Mouse (Mus musculus) limb, embryonic 11.5 days (tissue): ENCODE results near the gene Opn3. TPM values are rescaled to one million over a fixed set of nuclear protein-coding genes. Genes with fewer than 3 reads are reported as not detected.
A peak's percentile ranks its signal among the peaks of the same experiment; 100 is the strongest.

ENCODE experiments used
- ATAC-seq: fragments of 200-750 bp; cut with Nextera tagmentation; 2 replicates; pipeline ENCODE4 v1.8.0; 2017; ENCODE audit warnings: low read depth; ENCODE audit not compliant: insufficient number of reproducible peaks, low FRiP score, low TSS enrichment
- DNase-seq: peaks from one replicate; pipeline ENCODE4 v3.0.0-alpha.2; 2015; ENCODE audit warnings: low spot score
- H3K27ac ChIP-seq: fragments of 300-500 bp; sonication (generic); replicated peaks from 2 replicates; pipeline ENCODE4 v1.5.1; 2014; ENCODE audit warnings: low read depth, mild to moderate bottlenecking, low read length
- H3K27me3 ChIP-seq: fragments of 300-500 bp; sonication (generic); 2 replicates; pipeline ENCODE4 v1.6.1; 2014; ENCODE audit warnings: mild to moderate bottlenecking, low read length, mixed read lengths; ENCODE audit not compliant: control insufficient read depth, insufficient read depth
- H3K36me3 ChIP-seq: fragments of 300-500 bp; sonication (generic); 2 replicates; pipeline ENCODE4 v1.6.1; 2014; ENCODE audit warnings: mild to moderate bottlenecking, low read length, moderate library complexity, mixed read lengths; ENCODE audit not compliant: control insufficient read depth, insufficient read depth
- H3K4me1 ChIP-seq: fragments of 300-500 bp; sonication (generic); 2 replicates; pipeline ENCODE4 v1.6.1; 2014; ENCODE audit warnings: low read length, mixed read lengths; ENCODE audit not compliant: control insufficient read depth, insufficient read depth
- H3K4me2 ChIP-seq: fragments of 300-500 bp; sonication (generic); 2 replicates; pipeline ENCODE4 v1.6.1; 2014; ENCODE audit warnings: low read depth, mild to moderate bottlenecking, moderate library complexity; ENCODE audit not compliant: severe bottlenecking
- H3K4me3 ChIP-seq: fragments of 300-500 bp; sonication (generic); 2 replicates; pipeline ENCODE4 v1.5.1; 2014; ENCODE audit warnings: low read depth, low read length
- H3K9ac ChIP-seq: fragments of 300-500 bp; sonication (generic); 2 replicates; pipeline ENCODE4 v1.6.1; 2014; ENCODE audit warnings: mild to moderate bottlenecking, low read length
- H3K9me3 ChIP-seq: fragments of 300-500 bp; sonication (generic); 2 replicates; pipeline ENCODE4 v1.6.1; 2016; ENCODE audit warnings: low read length; ENCODE audit not compliant: control insufficient read depth
- WGBS: fragments of 180-500 bp; shearing (Covaris S2); extraction: QIAGEN DNeasy Blood & Tissue Kit; methylation state at CpG from one replicate; pipeline ENCODE4 v1.1.7; 2014; 5-methylcytosine and 5-hydroxymethylcytosine counted together
- polyA plus RNA-seq: library from polyadenylated mRNA; unstranded; fragments of >200 nt; fragmentation: Nextera tagmentation; extraction: Ambion mirVana; gene quantifications from 2 replicates; pipeline ENCODE4 v1.2.1, GENCODE M21; 2014

The Opn3 gene
- polyA plus RNA-seq = 10.5 and 11.8 TPM in 2 replicates

GRCm38 (mm10) chr1:175692246-175692996 lies at the start of gene Opn3, which contains the start of gene Chml:
Opn3 (minus strand) TSS chr1:175692776.
Chml (minus strand) TSS chr1:175692901.
- no peaks in the 10 kb centered on the region for H3K36me3 ChIP-seq
- H3K9me3 ChIP-seq = no peaks in the 10 kb centered on the region
- peak within 1 kb of the TSS; percentile 75 for H3K4me2 ChIP-seq
- no peak within 1 kb of the TSS; the same call in 1 of the 2 replicates for H3K27ac ChIP-seq
- H3K4me1 ChIP-seq = no peaks in the 10 kb centered on the region
- DNase-seq = peak; percentile 99
- no peaks in the 10 kb centered on the region for H3K27me3 ChIP-seq
- under 1% methylated on average over 58 of the region's 73 CpGs for WGBS
- ATAC-seq = peak; percentile 99
- peak within 1 kb of the TSS; percentile 87 for H3K9ac ChIP-seq
- H3K4me3 ChIP-seq = peak within 1 kb of the TSS; percentile 66

- no peaks in the 10 kb centered on the region for H3K27me3 ChIP-seq
- no peak overlapping the region for H3K4me3 ChIP-seq
- no peak overlapping the region for H3K27ac ChIP-seq
- DNase-seq (no peak), ATAC-seq (no peak)
- no peaks in the 10 kb centered on the region for H3K36me3 ChIP-seq
- WGBS = 45% methylated on average over 7 of the region's 7 CpGs
- no peaks in the 10 kb centered on the region for H3K4me1 ChIP-seq
- H3K4me2 ChIP-seq = no peak overlapping the region
- H3K9ac ChIP-seq = no peak overlapping the region
- no peaks in the 10 kb centered on the region for H3K9me3 ChIP-seq
Observed at GRCm38 (mm10) chr1:175725771-175726170, 33.2 kb upstream of the Opn3 start.

- DNase-seq (no peak), ATAC-seq (no peak)
- 93% methylated on average over 9 of the region's 9 CpGs for WGBS
- Histone ChIP-seq H3K4me2 (no peak overlapping the region), H3K4me1 (no peaks in the 10 kb centered on the region), H3K36me3 (no peaks in the 10 kb centered on the region), H3K4me3 (no peak overlapping the region), H3K27ac (no peak overlapping the region), H3K9me3 (no peaks in the 10 kb centered on the region), H3K27me3 (no peaks in the 10 kb centered on the region), H3K9ac (no peak overlapping the region)
Observed at GRCm38 (mm10) chr1:175716832-175717231, 24.3 kb upstream of the Opn3 start.

DNA sequence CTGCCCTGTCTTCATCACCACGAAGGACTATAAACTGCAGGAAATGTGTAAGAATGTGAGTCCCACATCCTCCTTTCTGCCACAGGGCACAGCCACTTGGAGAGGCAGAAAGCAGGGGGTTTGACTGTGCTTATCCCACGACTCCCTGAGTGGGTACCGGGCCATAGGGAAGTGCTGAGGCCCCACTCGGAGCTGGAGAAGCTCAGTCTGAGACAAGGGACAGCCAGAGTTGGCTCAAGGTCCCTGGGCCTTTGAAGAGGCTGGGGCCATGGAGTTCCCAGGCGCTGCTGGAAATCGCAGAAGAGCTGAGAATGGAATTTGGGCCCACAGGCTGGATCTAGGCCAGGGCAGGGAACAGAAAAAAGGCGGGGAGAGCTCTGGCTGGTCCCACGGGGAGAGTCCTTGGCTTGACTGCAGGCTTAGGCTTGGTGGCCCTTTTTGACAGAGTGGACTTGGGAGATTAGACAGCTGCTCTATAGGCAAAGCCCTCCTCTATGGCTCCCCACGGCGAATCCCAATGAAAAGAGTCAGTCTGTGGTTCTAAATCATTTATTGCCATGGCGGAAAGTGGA lies 19.8 kb upstream of the Opn3 start:
- DNase-seq = no peak
- WGBS = 82% methylated on average over 11 of the region's 11 CpGs
- Histone ChIP-seq H3K4me3 (no peak overlapping the region), H3K27ac (no peak overlapping the region), H3K4me1 (no peaks in the 10 kb centered on the region), H3K9me3 (no peaks in the 10 kb centered on the region), H3K4me2 (no peak overlapping the region), H3K36me3 (no peaks in the 10 kb centered on the region), H3K27me3 (no peaks in the 10 kb centered on the region), H3K9ac (no peak overlapping the region)
- no peak for ATAC-seq

DNA sequence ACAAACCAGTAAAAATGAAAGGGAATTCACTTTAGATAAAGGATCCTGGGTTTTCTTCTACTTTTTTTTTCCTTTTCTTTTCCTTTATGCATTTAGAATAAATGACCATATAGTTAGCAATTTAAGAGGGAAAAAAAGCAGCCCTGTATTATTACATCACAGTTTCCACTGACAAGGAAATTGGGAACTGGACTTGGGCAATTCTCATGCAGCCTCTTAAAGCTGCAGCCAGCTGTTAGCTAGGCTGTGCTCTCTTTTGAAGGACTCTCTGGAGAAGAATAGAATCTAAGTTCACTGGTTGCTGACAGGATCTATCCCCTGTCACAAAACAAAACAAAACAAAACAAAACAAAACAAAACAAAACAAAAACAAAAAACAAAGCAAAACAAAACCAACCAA lies 15.4 kb upstream of the Opn3 start:
- Histone ChIP-seq H3K9me3 (no peaks in the 10 kb centered on the region), H3K27me3 (no peaks in the 10 kb centered on the region), H3K36me3 (no peaks in the 10 kb centered on the region), H3K27ac (no peak overlapping the region), H3K4me3 (no peak overlapping the region), H3K9ac (no peak overlapping the region), H3K4me1 (no peaks in the 10 kb centered on the region), H3K4me2 (no peak overlapping the region)
- no peak for ATAC-seq
- DNase-seq = no peak

GRCm38 (mm10) chr1:175707599-175707998 lies 15.0 kb upstream of the Opn3 start:
- no peak overlapping the region for H3K4me3 ChIP-seq
- WGBS = 61% methylated on average over 5 of the region's 5 CpGs
- H3K27ac ChIP-seq = no peak overlapping the region

DNA sequence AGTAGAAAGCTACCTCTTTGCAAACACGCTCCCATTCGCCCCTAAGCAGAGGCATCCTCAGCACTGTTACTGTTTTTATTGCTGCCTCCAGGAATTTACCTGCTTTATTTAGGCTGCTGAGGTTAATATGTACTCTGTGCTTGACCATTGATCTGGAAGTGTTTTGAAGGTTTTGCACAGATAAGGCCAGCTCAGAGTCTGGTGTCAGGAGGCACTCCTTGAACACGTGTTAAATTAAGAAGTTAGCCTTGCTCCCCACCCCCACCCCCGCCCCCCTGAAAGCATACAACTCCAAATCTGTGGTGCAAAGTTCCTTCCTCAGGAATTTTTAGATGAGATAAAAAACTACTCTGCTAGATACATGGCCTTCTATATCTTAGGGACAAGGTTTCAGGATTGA lies 8.6 kb upstream of the Opn3 start:
- ATAC-seq (no peak), DNase-seq (no peak)
- Histone ChIP-seq H3K4me1 (no peaks in the 10 kb centered on the region), H3K27me3 (no peaks in the 10 kb centered on the region), H3K36me3 (no peaks in the 10 kb centered on the region), H3K9me3 (no peaks in the 10 kb centered on the region), H3K27ac (no peak overlapping the region), H3K4me2 (no peak overlapping the region), H3K9ac (no peak overlapping the region), H3K4me3 (no peak overlapping the region)
- WGBS = 81% methylated on average over 4 of the region's 4 CpGs

More at GRCm38 (mm10) chr1:175707599-175707998, 15.0 kb upstream of the Opn3 start:
- Histone ChIP-seq H3K27me3 (no peaks in the 10 kb centered on the region), H3K4me2 (no peak overlapping the region), H3K9me3 (no peaks in the 10 kb centered on the region), H3K9ac (no peak overlapping the region), H3K36me3 (no peaks in the 10 kb centered on the region), H3K4me1 (no peaks in the 10 kb centered on the region)
- ATAC-seq (no peak), DNase-seq (no peak)

DNA sequence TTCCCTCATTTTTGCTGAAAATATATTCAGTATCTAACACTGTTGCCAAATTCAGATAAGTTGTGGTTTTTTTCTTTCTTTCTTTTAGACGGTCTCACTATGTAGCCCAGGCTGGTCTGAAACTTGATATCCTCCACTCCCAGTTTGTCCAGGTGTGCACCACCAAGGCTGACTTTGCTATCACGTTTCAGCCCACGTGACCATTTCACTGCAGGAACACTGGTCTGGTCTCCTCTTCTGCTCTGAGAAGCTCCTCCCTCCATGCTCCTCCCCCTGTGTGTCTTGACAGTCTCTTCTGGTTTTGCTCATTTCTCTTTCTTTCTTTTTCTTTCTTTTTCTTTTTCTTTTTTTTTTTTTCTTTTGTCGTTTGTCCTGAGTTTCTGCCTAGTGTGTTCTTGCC lies 7.2 kb upstream of the Opn3 start:
- H3K4me1 ChIP-seq = no peaks in the 10 kb centered on the region
- DNase-seq = no peak
- 31% methylated on average over 4 of the region's 4 CpGs for WGBS

More for the DNA sequence above, 7.2 kb upstream of the Opn3 start:
- no peaks in the 10 kb centered on the region for H3K36me3 ChIP-seq
- H3K4me3 ChIP-seq = no peak overlapping the region
- peak; percentile 59; the same call in 1 of the 2 replicates for ATAC-seq
- H3K27ac ChIP-seq = no peak overlapping the region
- H3K9me3 ChIP-seq = no peaks in the 10 kb centered on the region
- no peak overlapping the region for H3K9ac ChIP-seq
- H3K4me2 ChIP-seq = no peak overlapping the region
- no peaks in the 10 kb centered on the region for H3K27me3 ChIP-seq
